Mouse (Mus musculus): Measurements from ENCODE around the gene Ebf3. TPM values are rescaled to one million over a fixed set of nuclear protein-coding genes. Genes with fewer than 3 reads are reported as not detected.

Ebf3 gene
- polyA plus RNA-seq, 1 experiment from 2014 or later = 12.9 TPM

GRCm38 (mm10) chr7:137272252-137272651 is 42.0 kb downstream of the Ebf3 start:
- no peak for ATAC-seq (ENCODE audit: insufficient read depth, low FRiP score, low TSS enrichment)
- Histone ChIP-seq H3K9ac (ENCODE audit: low read length) (no peak overlapping the region), H3K4me2 (ENCODE audit: low read depth) (no peak overlapping the region), H3K27ac (ENCODE audit: low read depth, low read length) (no peak overlapping the region), H3K36me3 (ENCODE audit: control insufficient read depth, insufficient read depth, low read length) (no peaks in the 10 kb centered on the region), H3K4me1 (ENCODE audit: control insufficient read depth, insufficient read depth, low read length) (peaks cover 19% of the 10 kb centered on the region), H3K27me3 (ENCODE audit: control insufficient read depth, insufficient read depth, low read length) (no peaks in the 10 kb centered on the region), H3K4me3 (ENCODE audit: low read depth, low read length) (no peak overlapping the region), H3K9me3 (ENCODE audit: control insufficient read depth, low read length) (no peaks in the 10 kb centered on the region)
- no peak for DNase-seq (ENCODE audit: low spot score)
- 79% methylated on average over 10 of the region's 10 CpGs for WGBS

GRCm38 (mm10) chr7:137268452-137269155 is 45.6 kb downstream of the Ebf3 start:
- Histone ChIP-seq H3K36me3 (ENCODE audit: control insufficient read depth, insufficient read depth, low read length) (no peaks in the 10 kb centered on the region), H3K4me1 (ENCODE audit: control insufficient read depth, insufficient read depth, low read length) (peaks cover 24% of the 10 kb centered on the region), H3K27ac (ENCODE audit: low read depth, low read length) (peak overlapping the region; percentile 49; the same call in 1 of the 2 replicates), H3K9me3 (ENCODE audit: control insufficient read depth, low read length) (no peaks in the 10 kb centered on the region), H3K4me3 (ENCODE audit: low read depth, low read length) (no peak overlapping the region), H3K4me2 (ENCODE audit: low read depth) (0 out of 2 replicates have a peak overlapping the region, but pooled peaks have one; percentile 2), H3K27me3 (ENCODE audit: control insufficient read depth, insufficient read depth, low read length) (no peaks in the 10 kb centered on the region), H3K9ac (ENCODE audit: low read length) (no peak overlapping the region)
- DNase-seq (ENCODE audit: low spot score) (no peak), ATAC-seq (ENCODE audit: insufficient read depth, low FRiP score, low TSS enrichment) (no peak)
- WGBS = 64% methylated on average over 8 of the region's 8 CpGs

- H3K4me1 ChIP-seq (ENCODE audit: control insufficient read depth, insufficient read depth, low read length) = peaks cover 24% of the 10 kb centered on the region
- ATAC-seq (ENCODE audit: insufficient read depth, low FRiP score, low TSS enrichment) = no peak
Measured at GRCm38 (mm10) chr7:137267441-137267840, 46.8 kb downstream of the Ebf3 start.

GRCm38 (mm10) chr7:137266575-137266974 is 47.7 kb downstream of the Ebf3 start:
- Histone ChIP-seq H3K27me3 (ENCODE audit: control insufficient read depth, insufficient read depth, low read length) (no peaks in the 10 kb centered on the region), H3K4me2 (ENCODE audit: low read depth) (no peak overlapping the region), H3K4me3 (ENCODE audit: low read depth, low read length) (no peak overlapping the region), H3K9ac (ENCODE audit: low read length) (no peak overlapping the region), H3K36me3 (ENCODE audit: control insufficient read depth, insufficient read depth, low read length) (no peaks in the 10 kb centered on the region), H3K4me1 (ENCODE audit: control insufficient read depth, insufficient read depth, low read length) (peaks cover 24% of the 10 kb centered on the region), H3K27ac (ENCODE audit: low read depth, low read length) (no peak overlapping the region), H3K9me3 (ENCODE audit: control insufficient read depth, low read length) (no peaks in the 10 kb centered on the region)
- peak; percentile 41; the same call in 1 of the 2 replicates for ATAC-seq (ENCODE audit: insufficient read depth, low FRiP score, low TSS enrichment)
- peak; percentile 53 for DNase-seq (ENCODE audit: low spot score)
- 14% methylated on average over 17 of the region's 17 CpGs for WGBS

More at GRCm38 (mm10) chr7:137267441-137267840, 46.8 kb downstream of the Ebf3 start:
- H3K4me3 ChIP-seq (ENCODE audit: low read depth, low read length) = no peak overlapping the region
- no peak for DNase-seq (ENCODE audit: low spot score)
- no peak overlapping the region; the same call in 1 of the 2 replicates for H3K9ac ChIP-seq (ENCODE audit: low read length)
- WGBS = 67% methylated on average over 9 of the region's 9 CpGs
- H3K27me3 ChIP-seq (ENCODE audit: control insufficient read depth, insufficient read depth, low read length) = no peaks in the 10 kb centered on the region
- no peaks in the 10 kb centered on the region for H3K9me3 ChIP-seq (ENCODE audit: control insufficient read depth, low read length)
- no peak overlapping the region for H3K4me2 ChIP-seq (ENCODE audit: low read depth)
- H3K36me3 ChIP-seq (ENCODE audit: control insufficient read depth, insufficient read depth, low read length) = no peaks in the 10 kb centered on the region
- H3K27ac ChIP-seq (ENCODE audit: low read depth, low read length) = peak overlapping the region; percentile 31; the same call in 1 of the 2 replicates

DNA sequence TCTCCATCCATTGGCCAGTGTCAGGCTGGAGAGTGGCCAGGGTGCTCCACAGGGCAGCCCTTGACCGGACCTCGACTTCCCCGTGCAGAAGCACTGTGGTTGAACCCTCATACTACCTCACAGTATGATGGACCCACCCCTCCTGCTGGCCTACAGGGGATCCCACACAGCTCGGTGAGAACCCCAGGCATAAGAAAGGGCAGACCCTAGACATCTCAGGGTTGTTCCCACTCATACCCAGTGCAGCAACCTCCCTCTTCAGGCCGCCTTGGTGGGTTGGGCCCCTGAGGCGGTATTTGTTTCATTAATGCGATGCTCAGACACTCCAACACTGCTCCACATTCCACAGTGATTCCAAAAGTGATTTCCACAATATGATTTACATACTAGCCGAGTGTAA is 51.9 kb downstream of the Ebf3 start:
- DNase-seq (ENCODE audit: low spot score) (no peak), ATAC-seq (ENCODE audit: insufficient read depth, low FRiP score, low TSS enrichment) (no peak)
- WGBS = 91% methylated on average over 8 of the region's 8 CpGs
- Histone ChIP-seq H3K4me2 (ENCODE audit: low read depth) (no peak overlapping the region), H3K27ac (ENCODE audit: low read depth, low read length) (no peak overlapping the region), H3K9ac (ENCODE audit: low read length) (no peak overlapping the region), H3K36me3 (ENCODE audit: control insufficient read depth, insufficient read depth, low read length) (no peaks in the 10 kb centered on the region), H3K9me3 (ENCODE audit: control insufficient read depth, low read length) (no peaks in the 10 kb centered on the region), H3K27me3 (ENCODE audit: control insufficient read depth, insufficient read depth, low read length) (no peaks in the 10 kb centered on the region), H3K4me3 (ENCODE audit: low read depth, low read length) (no peak overlapping the region), H3K4me1 (ENCODE audit: control insufficient read depth, insufficient read depth, low read length) (peaks cover 16% of the 10 kb centered on the region)

- Histone ChIP-seq H3K9me3 (ENCODE audit: control insufficient read depth, low read length) (no peaks in the 10 kb centered on the region), H3K4me1 (ENCODE audit: control insufficient read depth, insufficient read depth, low read length) (peaks cover 15% of the 10 kb centered on the region), H3K9ac (ENCODE audit: low read length) (no peak overlapping the region), H3K27me3 (ENCODE audit: control insufficient read depth, insufficient read depth, low read length) (no peaks in the 10 kb centered on the region), H3K4me2 (ENCODE audit: low read depth) (no peak overlapping the region), H3K36me3 (ENCODE audit: control insufficient read depth, insufficient read depth, low read length) (no peaks in the 10 kb centered on the region), H3K4me3 (ENCODE audit: low read depth, low read length) (no peak overlapping the region), H3K27ac (ENCODE audit: low read depth, low read length) (no peak overlapping the region)
- 40% methylated on average over 11 of the region's 11 CpGs for WGBS
- DNase-seq (ENCODE audit: low spot score) = peak; percentile 73
- no peak for ATAC-seq (ENCODE audit: insufficient read depth, low FRiP score, low TSS enrichment)
Measured at GRCm38 (mm10) chr7:137246213-137246872, 67.9 kb downstream of the Ebf3 start.

GRCm38 (mm10) chr7:137244839-137245238 is 69.4 kb downstream of the Ebf3 start:
- Histone ChIP-seq H3K4me2 (ENCODE audit: low read depth) (no peak overlapping the region), H3K36me3 (ENCODE audit: control insufficient read depth, insufficient read depth, low read length) (no peaks in the 10 kb centered on the region), H3K4me3 (ENCODE audit: low read depth, low read length) (no peak overlapping the region), H3K9ac (ENCODE audit: low read length) (no peak overlapping the region), H3K27me3 (ENCODE audit: control insufficient read depth, insufficient read depth, low read length) (no peaks in the 10 kb centered on the region), H3K4me1 (ENCODE audit: control insufficient read depth, insufficient read depth, low read length) (peaks cover 18% of the 10 kb centered on the region), H3K27ac (ENCODE audit: low read depth, low read length) (peak overlapping the region; percentile 75), H3K9me3 (ENCODE audit: control insufficient read depth, low read length) (no peaks in the 10 kb centered on the region)
- 68% methylated on average over 7 of the region's 7 CpGs for WGBS
- ATAC-seq (ENCODE audit: insufficient read depth, low FRiP score, low TSS enrichment) = no peak
- no peak for DNase-seq (ENCODE audit: low spot score)

GRCm38 (mm10) chr7:137240481-137240880 is 73.8 kb downstream of the Ebf3 start:
- Histone ChIP-seq H3K36me3 (ENCODE audit: control insufficient read depth, insufficient read depth, low read length) (no peaks in the 10 kb centered on the region), H3K9ac (ENCODE audit: low read length) (no peak overlapping the region), H3K9me3 (ENCODE audit: control insufficient read depth, low read length) (no peaks in the 10 kb centered on the region), H3K4me3 (ENCODE audit: low read depth, low read length) (no peak overlapping the region), H3K4me2 (ENCODE audit: low read depth) (no peak overlapping the region), H3K4me1 (ENCODE audit: control insufficient read depth, insufficient read depth, low read length) (peaks cover 17% of the 10 kb centered on the region), H3K27ac (ENCODE audit: low read depth, low read length) (peak overlapping the region; percentile 11; the same call in 1 of the 2 replicates), H3K27me3 (ENCODE audit: control insufficient read depth, insufficient read depth, low read length) (no peaks in the 10 kb centered on the region)
- DNase-seq (ENCODE audit: low spot score) (no peak), ATAC-seq (ENCODE audit: insufficient read depth, low FRiP score, low TSS enrichment) (no peak)
- WGBS = 86% methylated on average over 8 of the region's 8 CpGs

All from neural tube, embryonic 11.5 days (tissue).